Mouse (Mus musculus) cerebellum, adult (tissue): ENCODE data around the gene Crim1.
"Not testable (repeated sequence)": the region's sequence is repeated elsewhere in the genome, so short reads cannot be mapped to it uniquely, and the experiment has no call there.

Source experiments
- ATAC-seq: cut with Nextera tagmentation; 2 replicates; pipeline ENCODE4 v1.9.2; 2017; ENCODE audit warnings: mild to moderate bottlenecking, moderate library complexity, mixed read lengths; ENCODE audit not compliant: insufficient number of reproducible peaks, low FRiP score, low TSS enrichment

Crim1 gene

GRCm38 (mm10) chr17:78246634-78247383, 46.8 kb downstream of the Crim1 start:
- no peak for ATAC-seq

GRCm38 (mm10) chr17:78248197-78248596, 48.1 kb downstream of the Crim1 start:
- ATAC-seq = no peak

GRCm38 (mm10) chr17:78248943-78249342, 48.9 kb downstream of the Crim1 start:
- ATAC-seq = no peak

- ATAC-seq = no peak
Observed at GRCm38 (mm10) chr17:78250149-78250938, 50.3 kb downstream of the Crim1 start.

- ATAC-seq = not testable (repeated sequence)
Observed at GRCm38 (mm10) chr17:78253587-78253986, 53.5 kb downstream of the Crim1 start.

GRCm38 (mm10) chr17:78254256-78254655, 54.2 kb downstream of the Crim1 start:
- ATAC-seq = no peak; the same call in 1 of the 2 replicates

GRCm38 (mm10) chr17:78255711-78256110, 55.7 kb downstream of the Crim1 start:
- no peak for ATAC-seq

GRCm38 (mm10) chr17:78256534-78256933, 56.5 kb downstream of the Crim1 start:
- ATAC-seq = no peak

- no peak for ATAC-seq
Observed at GRCm38 (mm10) chr17:78261684-78262083, 61.6 kb downstream of the Crim1 start.

- no peak for ATAC-seq
Observed at GRCm38 (mm10) chr17:78264116-78264515, 64.1 kb downstream of the Crim1 start.

GRCm38 (mm10) chr17:78265135-78265534, 65.1 kb downstream of the Crim1 start:
- no peak for ATAC-seq

GRCm38 (mm10) chr17:78266271-78266670, 66.2 kb downstream of the Crim1 start:
- no peak for ATAC-seq

GRCm38 (mm10) chr17:78268591-78268990, 68.5 kb downstream of the Crim1 start:
- ATAC-seq = no peak

- ATAC-seq = no peak
Observed at GRCm38 (mm10) chr17:78269311-78269710, 69.3 kb downstream of the Crim1 start.

GRCm38 (mm10) chr17:78270019-78270418, 70.0 kb downstream of the Crim1 start:
- no peak for ATAC-seq

GRCm38 (mm10) chr17:78271731-78272130, 71.7 kb downstream of the Crim1 start:
- no peak for ATAC-seq

- ATAC-seq = no peak
Observed at GRCm38 (mm10) chr17:78272142-78272541, 72.1 kb downstream of the Crim1 start.

- no peak for ATAC-seq
Observed at GRCm38 (mm10) chr17:78272713-78273483, 72.8 kb downstream of the Crim1 start.

- no peak for ATAC-seq
Observed at GRCm38 (mm10) chr17:78273875-78274274, 73.8 kb downstream of the Crim1 start.

- ATAC-seq = no peak
Observed at GRCm38 (mm10) chr17:78274609-78275506, 74.8 kb downstream of the Crim1 start.
